Comparison of ENCODE assay signal across 21 mouse cellular contexts in genomic region chr17:51182715-51183114, GRCm38 (mm10). TPM values are rescaled to one million over a fixed set of nuclear protein-coding genes. Genes with fewer than 3 reads are reported as not detected.
A peak's percentile ranks its signal among the peaks of the same experiment; 100 is the strongest.
DNase-seq lines count a peak whose midpoint lies in the region; ATAC-seq lines count a peak whose summit lies in the region.
"Had no signal": no experiment of that assay in that cellular context is flagged by ENCODE, and none has a peak within 500 bp of the region (broad histone marks: within the 10 kb centered on the region; RNA-seq: fewer than 3 reads in every experiment).

No protein-coding gene starts in this region.

- no peaks in the 10 kb centered on the region for H3K9me3 ChIP-seq in forebrain, embryonic 14.5 days (replicated peaks; ENCODE audit: control insufficient read depth, low read length)
- H3K9me3 ChIP-seq in forebrain, embryonic 13.5 days (replicated peaks), result no peaks in the 10 kb centered on the region
- H3K9me3 ChIP-seq: hindbrain, embryonic 15.5 days; intestine, embryonic 15.5 days; limb, embryonic 15.5 days; liver, embryonic 15.5 days; midbrain, embryonic 12.5 days; stomach, embryonic 15.5 days had no signal

- no peak overlapping the region for H3K4me2 ChIP-seq in forebrain, embryonic 14.5 days (ENCODE audit: low read length)
- no peak overlapping the region for H3K4me2 ChIP-seq in forebrain, embryonic 13.5 days
- H3K4me2 ChIP-seq: hindbrain, embryonic 15.5 days; intestine, embryonic 15.5 days; limb, embryonic 15.5 days; liver, embryonic 15.5 days; midbrain, embryonic 12.5 days; stomach, embryonic 15.5 days had no signal

- 0 out of 2 replicates have a peak, but pooled peaks cover 4% of the 10 kb centered on the region for H3K4me1 ChIP-seq in forebrain, embryonic 14.5 days (ENCODE audit: control insufficient read depth, insufficient read depth, low read length)
- H3K4me1 ChIP-seq in forebrain, embryonic 13.5 days, result peaks cover 10% of the 10 kb centered on the region

- H3K9ac ChIP-seq in forebrain, embryonic 14.5 days (ENCODE audit: low read length), result no peak overlapping the region
- no peak overlapping the region for H3K9ac ChIP-seq in forebrain, embryonic 13.5 days
- H3K9ac ChIP-seq: hindbrain, embryonic 15.5 days; intestine, embryonic 15.5 days; limb, embryonic 15.5 days; liver, embryonic 15.5 days; midbrain, embryonic 12.5 days; stomach, embryonic 15.5 days had no signal

- H3K27ac ChIP-seq in forebrain, embryonic 14.5 days (ENCODE audit: low read depth, low read length), result no peak overlapping the region
- no peak overlapping the region for H3K27ac ChIP-seq in forebrain, embryonic 13.5 days
- H3K27ac ChIP-seq: hindbrain, embryonic 15.5 days; intestine, embryonic 15.5 days; limb, embryonic 15.5 days; liver, embryonic 15.5 days; macrophage; midbrain, embryonic 12.5 days; stomach, embryonic 15.5 days had no signal

- no peaks in the 10 kb centered on the region for H3K27me3 ChIP-seq in forebrain, embryonic 14.5 days (replicated peaks; ENCODE audit: control insufficient read depth, insufficient read depth, low read length)
- no peaks in the 10 kb centered on the region for H3K27me3 ChIP-seq in forebrain, embryonic 13.5 days
- H3K27me3 ChIP-seq: hindbrain, embryonic 15.5 days; intestine, embryonic 15.5 days; limb, embryonic 15.5 days; liver, embryonic 15.5 days; midbrain, embryonic 12.5 days; stomach, embryonic 15.5 days had no signal

- ATAC-seq in forebrain, embryonic 14.5 days, result no peak
- no peak for ATAC-seq in forebrain, embryonic 13.5 days
- ATAC-seq: forebrain, embryonic 16.5 days; intestine, embryonic 15.5 days had no signal

- WGBS in forebrain, embryonic 14.5 days, result 77% methylated on average over 2 of the region's 2 CpGs
- 79% methylated on average over 2 of the region's 2 CpGs for WGBS in forebrain, embryonic 13.5 days

- DNase-seq in forebrain, embryonic 14.5 days (ENCODE audit: low spot score), result peak; percentile 33
- DNase-seq in layer of hippocampus, postnatal 10 days (ENCODE audit: low spot score in 2 of 2), result peak; percentile 25 to 43
- DNase-seq in layer of hippocampus, adult 8-10 months (ENCODE audit: low spot score in 2 of 2), result no peak
- DNase-seq in brain, adult 2 months (ENCODE audit: low read depth, low spot score), result peak; percentile 72
- peak; percentile 13 for DNase-seq in right cerebral cortex, postnatal 4 days
- no peak for DNase-seq in heart, adult 9 months (ENCODE audit: low spot score in 2 of 2)
- DNase-seq: adrenal gland, adult 8-10 months; cerebellum, adult 11-12 months; heart, adult 11 months; heart, postnatal 4 days; kidney, postnatal 4 days had no signal

- H3K4me3 ChIP-seq in forebrain, embryonic 14.5 days (ENCODE audit: low read depth, low read length), result no peak overlapping the region
- H3K4me3 ChIP-seq in forebrain, embryonic 13.5 days, result no peak overlapping the region
- H3K4me3 ChIP-seq: erythroblast, embryonic 14.5 days; hindbrain, embryonic 15.5 days; intestine, embryonic 15.5 days; limb, embryonic 15.5 days; liver, embryonic 15.5 days; midbrain, embryonic 12.5 days; stomach, embryonic 15.5 days had no signal

- H3K36me3 ChIP-seq in forebrain, embryonic 14.5 days (ENCODE audit: control insufficient read depth, insufficient read depth, low read length), result no peaks in the 10 kb centered on the region
- no peaks in the 10 kb centered on the region for H3K36me3 ChIP-seq in forebrain, embryonic 13.5 days (ENCODE audit: poor library complexity, severe bottlenecking)
- H3K36me3 ChIP-seq: hindbrain, embryonic 15.5 days; intestine, embryonic 15.5 days; limb, embryonic 15.5 days; liver, embryonic 15.5 days; midbrain, embryonic 12.5 days; stomach, embryonic 15.5 days had no signal

RNA-seq across cellular contexts. Expression of gene Tbc1d5, which starts 3.6 kb away (rescaled TPM):
- polyA plus RNA-seq in forebrain, embryonic 14.5 days (2014; fragmentation: Nextera tagmentation; extraction: Ambion mirVana), result 4.3 and 5.5 TPM in 2 replicates
- polyA plus RNA-seq in forebrain, embryonic 13.5 days (2015; fragmentation: Nextera tagmentation; extraction: Ambion mirVana), result 6.8 and 6.9 TPM in 2 replicates
- 10 to 100 TPM; 18.4 to 19.7 TPM for total RNA-seq in layer of hippocampus, postnatal 10 days (2021)
- 10 to 100 TPM; 28.6 to 31.4 (median 30.4) TPM for total RNA-seq in layer of hippocampus, adult 8-10 months (2022)

Comparison
In these comparisons a context has a peak if more than half of its experiments do, and no peak if none do; other contexts are left out.
1. DNase-seq: peak in forebrain, embryonic 14.5 days (single experiment), layer of hippocampus, postnatal 10 days (2 of 2), brain, adult 2 months (single experiment) and right cerebral cortex, postnatal 4 days (single experiment); none in layer of hippocampus, adult 8-10 months (0 of 2) and heart, adult 9 months (0 of 2).